Mouse (Mus musculus) retina, adult 2 months (tissue): Measurements from ENCODE around the gene Snap25.

Experiments
- DNase-seq: peaks from one replicate; pipeline ENCODE4 v3.0.0-alpha.2; 2012; ENCODE audit warnings: low read depth, low spot score

Snap25 gene

GRCm38 (mm10) chr2:136713299-136713758 lies at the start of gene Snap25:
Snap25 (plus strand) TSS chr2:136713453.
- DNase-seq: peak; percentile 93

- no peak for DNase-seq
Observed at GRCm38 (mm10) chr2:136666951-136667350, 46.3 kb upstream of the Snap25 start.

- DNase-seq: no peak
Observed at GRCm38 (mm10) chr2:136669183-136669582, 44.1 kb upstream of the Snap25 start.

GRCm38 (mm10) chr2:136669665-136670064 lies 43.6 kb upstream of the Snap25 start:
- DNase-seq: no peak

GRCm38 (mm10) chr2:136670539-136671271 lies 42.5 kb upstream of the Snap25 start:
- DNase-seq: no peak

GRCm38 (mm10) chr2:136674077-136674757 lies 39.0 kb upstream of the Snap25 start:
- no peak for DNase-seq

- no peak for DNase-seq
Observed at GRCm38 (mm10) chr2:136676196-136676595, 37.1 kb upstream of the Snap25 start.

- DNase-seq: no peak
Observed at GRCm38 (mm10) chr2:136676918-136677445, 36.3 kb upstream of the Snap25 start.

GRCm38 (mm10) chr2:136678321-136679161 lies 34.7 kb upstream of the Snap25 start:
- DNase-seq: peak; percentile 46

GRCm38 (mm10) chr2:136679280-136680221 lies 33.7 kb upstream of the Snap25 start:
- peak; percentile 50 for DNase-seq

GRCm38 (mm10) chr2:136682146-136682860 lies 30.9 kb upstream of the Snap25 start:
- DNase-seq: no peak

GRCm38 (mm10) chr2:136686195-136686594 lies 27.1 kb upstream of the Snap25 start:
- DNase-seq: no peak

- DNase-seq: no peak
Observed at GRCm38 (mm10) chr2:136687316-136687715, 25.9 kb upstream of the Snap25 start.

GRCm38 (mm10) chr2:136689476-136689875 lies 23.8 kb upstream of the Snap25 start:
- no peak for DNase-seq

GRCm38 (mm10) chr2:136691681-136692080 lies 21.6 kb upstream of the Snap25 start:
- no peak for DNase-seq

- no peak for DNase-seq
Observed at GRCm38 (mm10) chr2:136699429-136700227, 13.6 kb upstream of the Snap25 start.

GRCm38 (mm10) chr2:136703376-136703775 lies 9.9 kb upstream of the Snap25 start:
- DNase-seq: no peak

GRCm38 (mm10) chr2:136711155-136711554 lies 2.1 kb upstream of the Snap25 start:
- DNase-seq: no peak
